Mouse (Mus musculus): ENCODE results near the gene Ddah1. TPM values are rescaled to one million over a fixed set of nuclear protein-coding genes. Genes with fewer than 3 reads are reported as not detected.

Ddah1 gene
- polyA plus RNA-seq, 1 experiment from 2014 or later, result 61.3 TPM

DNA sequence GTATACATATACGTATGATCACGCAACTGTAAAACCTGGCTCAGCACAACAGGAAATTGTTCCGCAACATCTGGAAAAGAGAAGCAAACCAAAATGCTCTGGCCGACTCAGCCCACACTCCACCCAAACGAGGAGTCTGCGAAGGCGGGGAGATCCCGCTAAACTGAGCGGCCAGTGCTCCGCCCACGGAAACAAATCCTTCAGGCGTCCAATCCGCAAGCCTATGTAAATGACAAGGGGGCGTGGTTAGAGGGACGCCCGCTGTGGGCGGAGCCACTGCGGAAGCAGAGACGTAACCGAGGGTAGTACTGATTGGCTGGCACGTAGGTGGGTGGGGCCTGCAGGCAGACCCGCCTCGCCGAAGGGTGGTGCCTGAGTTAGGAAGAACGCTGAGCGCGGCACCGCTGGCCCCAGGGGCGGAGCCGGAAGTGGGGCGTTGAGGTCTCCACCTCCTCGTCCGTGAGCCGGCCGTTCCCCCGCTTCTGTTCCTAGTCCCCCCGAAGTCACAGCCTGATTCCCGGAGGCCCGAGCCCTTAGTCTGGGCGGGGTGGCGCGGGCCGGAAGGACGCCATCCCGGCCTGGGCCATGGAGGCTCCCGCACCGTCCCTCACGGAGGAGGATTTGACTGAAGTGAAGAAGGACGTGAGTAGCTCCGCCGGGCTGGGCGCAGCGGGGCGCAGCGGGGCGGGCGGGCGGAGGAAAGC, 165.6 kb downstream of the Ddah1 start:
- Histone ChIP-seq H3K36me3 (0 out of 2 replicates have a peak, but pooled peaks cover 3% of the 10 kb centered on the region), H3K9me3 (no peaks in the 10 kb centered on the region), H3K4me1 (replicated peaks) (peaks cover 18% of the 10 kb centered on the region), H3K4me3 (replicated peaks) (peak overlapping the region; percentile 80), H3K9ac (replicated peaks) (peak overlapping the region; percentile 89), H3K27ac (peak overlapping the region; percentile 91), H3K4me2 (replicated peaks) (peak overlapping the region; percentile 82), H3K27me3 (no peaks in the 10 kb centered on the region)
- WGBS, result under 1% methylated on average over 58 of the region's 58 CpGs
- ATAC-seq, result peak; percentile 99

DNA sequence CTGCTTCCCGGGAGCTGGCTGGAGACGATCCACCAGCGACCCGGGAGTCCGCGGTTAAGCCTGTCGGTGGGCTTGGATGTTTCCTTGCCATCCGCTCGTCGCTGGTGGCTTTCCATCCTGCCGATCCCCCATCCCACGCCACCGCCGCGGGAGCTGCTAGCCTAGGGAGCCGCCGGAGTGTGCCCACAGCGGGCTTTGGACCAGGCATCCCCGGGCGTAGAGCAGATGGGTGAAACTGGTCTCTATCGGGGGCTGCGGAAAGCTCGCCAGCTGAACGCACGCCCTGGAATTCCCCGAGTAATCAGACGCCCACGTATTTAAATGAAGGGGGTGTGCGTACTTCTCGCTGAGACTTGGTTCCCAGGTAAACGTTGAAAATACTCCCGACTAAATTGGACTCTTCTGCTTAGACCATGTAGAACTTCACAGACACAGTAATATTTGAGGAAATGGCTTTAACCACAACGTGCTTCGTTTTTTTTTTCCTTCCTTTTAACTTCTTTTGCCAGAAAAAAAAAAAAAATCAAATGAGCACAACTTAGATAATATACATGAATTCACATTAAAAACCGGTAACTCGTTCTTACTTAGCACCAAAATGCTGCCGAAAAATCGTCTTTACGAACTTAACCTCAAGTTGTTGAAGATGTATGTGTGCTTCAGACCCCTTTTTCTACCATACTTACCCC, 166.3 kb downstream of the Ddah1 start:
- Histone ChIP-seq H3K4me2 (replicated peaks) (peak overlapping the region; percentile 82), H3K9me3 (no peaks in the 10 kb centered on the region), H3K4me3 (replicated peaks) (peak overlapping the region; percentile 80), H3K36me3 (0 out of 2 replicates have a peak, but pooled peaks cover 3% of the 10 kb centered on the region), H3K9ac (replicated peaks) (peak overlapping the region; percentile 89), H3K27me3 (no peaks in the 10 kb centered on the region), H3K27ac (peak overlapping the region; percentile 91), H3K4me1 (replicated peaks) (peaks cover 22% of the 10 kb centered on the region)
- 5% methylated on average over 39 of the region's 39 CpGs for WGBS
- peak; percentile 26; the same call in 1 of the 2 replicates for ATAC-seq

DNA sequence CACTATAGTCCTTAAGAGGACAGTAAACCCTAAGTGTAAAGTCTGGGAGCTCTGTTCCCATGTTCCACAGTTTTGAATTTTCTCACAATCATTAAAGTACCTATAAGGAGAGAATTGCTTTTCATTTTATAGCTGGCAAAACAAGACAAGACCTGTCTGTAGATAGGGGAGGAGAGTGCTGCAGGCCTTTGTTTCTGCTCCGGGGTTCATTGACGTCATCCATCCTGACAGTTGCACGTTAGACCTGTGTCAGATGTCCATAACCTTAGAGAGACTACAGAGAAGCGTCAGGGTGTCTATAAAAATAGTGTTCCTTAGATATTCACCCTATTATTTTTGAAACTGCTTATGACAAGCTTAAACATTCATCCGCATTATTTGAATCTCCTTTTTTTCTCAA, 167.0 kb downstream of the Ddah1 start:
- H3K9ac ChIP-seq (replicated peaks), result 0 out of 2 replicates have a peak overlapping the region, but pooled peaks have one; percentile 39
- peak overlapping the region; percentile 80 for H3K4me3 ChIP-seq (replicated peaks)
- WGBS, result 74% methylated on average over 5 of the region's 5 CpGs

DNA sequence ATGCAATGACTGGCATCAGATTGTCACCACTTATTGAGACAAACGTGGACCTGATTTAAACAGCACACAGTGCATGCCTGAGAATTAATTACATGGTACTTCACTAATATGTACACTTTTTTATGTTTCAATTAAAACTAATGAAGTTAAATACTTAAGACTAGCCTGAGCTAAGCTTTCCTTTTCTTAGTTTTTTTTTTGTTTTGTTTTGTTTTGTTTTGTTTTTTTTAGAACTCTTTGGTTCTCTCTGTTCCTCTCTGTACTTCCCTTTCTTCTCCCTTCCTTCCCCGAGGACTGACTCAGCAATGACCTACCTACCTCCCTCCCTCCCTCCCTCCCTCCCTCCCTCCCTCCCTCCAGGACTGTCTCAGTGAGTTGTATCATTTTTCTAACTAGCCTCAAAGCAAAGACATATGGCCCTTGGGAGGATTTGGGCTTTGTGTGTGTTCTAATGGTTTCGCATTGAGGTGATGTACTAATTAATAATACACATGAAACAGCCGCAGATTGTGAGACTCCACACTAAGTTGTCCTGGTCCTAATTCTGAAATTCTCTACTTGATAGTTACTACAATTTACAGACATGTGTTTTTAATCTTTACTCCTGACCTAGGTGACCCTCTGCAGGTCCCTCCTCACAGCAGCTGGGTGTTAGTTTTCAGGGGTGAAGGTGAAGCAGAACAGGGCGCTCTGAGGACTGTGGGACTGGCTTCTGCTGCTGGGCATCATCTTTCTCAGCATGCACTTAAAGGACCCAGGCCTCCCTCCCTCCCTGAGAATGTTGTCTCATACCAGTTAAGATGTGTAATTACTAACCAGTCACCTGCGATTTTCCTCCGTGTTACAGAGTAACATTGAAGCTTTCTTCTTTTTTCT, 171.3 kb downstream of the Ddah1 start:
- Histone ChIP-seq H3K4me1 (replicated peaks) (peaks cover 22% of the 10 kb centered on the region), H3K4me2 (replicated peaks) (no peak overlapping the region), H3K9me3 (no peaks in the 10 kb centered on the region), H3K4me3 (replicated peaks) (no peak overlapping the region), H3K27ac (no peak overlapping the region), H3K27me3 (no peaks in the 10 kb centered on the region), H3K9ac (replicated peaks) (no peak overlapping the region), H3K36me3 (peaks cover 33% of the 10 kb centered on the region)
- 75% methylated on average over 7 of the region's 7 CpGs for WGBS
- ATAC-seq, result no peak

More for the DNA sequence above, 167.0 kb downstream of the Ddah1 start:
- no peak for ATAC-seq
- Histone ChIP-seq H3K4me1 (replicated peaks) (peaks cover 22% of the 10 kb centered on the region), H3K36me3 (0 out of 2 replicates have a peak, but pooled peaks cover 4% of the 10 kb centered on the region), H3K4me2 (replicated peaks) (peak overlapping the region; percentile 82), H3K27me3 (no peaks in the 10 kb centered on the region), H3K9me3 (no peaks in the 10 kb centered on the region), H3K27ac (no peak overlapping the region)

DNA sequence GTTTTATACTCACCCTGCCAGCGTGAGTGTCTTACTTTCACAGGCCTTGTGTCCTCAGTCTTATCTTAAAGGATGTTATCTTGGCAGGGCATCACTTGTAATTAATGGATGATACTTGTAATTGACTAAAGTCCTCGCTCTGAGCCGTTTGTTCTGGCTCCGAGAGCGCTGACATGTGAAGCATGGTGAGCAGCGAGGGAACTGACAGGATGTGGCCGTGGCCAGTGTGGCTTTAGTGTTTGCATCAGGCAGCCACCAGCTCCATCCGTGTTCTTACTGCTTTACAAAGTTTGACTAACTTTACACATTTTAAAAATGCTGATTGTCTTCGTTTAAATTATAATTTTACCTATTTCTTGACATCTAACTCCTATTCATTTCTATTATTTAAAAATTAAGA, 175.4 kb downstream of the Ddah1 start:
- no peak overlapping the region for H3K4me2 ChIP-seq (replicated peaks)
- H3K27ac ChIP-seq, result no peak overlapping the region
- no peak for ATAC-seq
- no peaks in the 10 kb centered on the region for H3K9me3 ChIP-seq
- peaks cover 10% of the 10 kb centered on the region for H3K4me1 ChIP-seq (replicated peaks)
- no peaks in the 10 kb centered on the region for H3K27me3 ChIP-seq
- H3K36me3 ChIP-seq, result peaks cover 30% of the 10 kb centered on the region
- H3K9ac ChIP-seq (replicated peaks), result no peak overlapping the region
- WGBS, result 91% methylated on average over 9 of the region's 9 CpGs
- no peak overlapping the region for H3K4me3 ChIP-seq (replicated peaks)

DNA sequence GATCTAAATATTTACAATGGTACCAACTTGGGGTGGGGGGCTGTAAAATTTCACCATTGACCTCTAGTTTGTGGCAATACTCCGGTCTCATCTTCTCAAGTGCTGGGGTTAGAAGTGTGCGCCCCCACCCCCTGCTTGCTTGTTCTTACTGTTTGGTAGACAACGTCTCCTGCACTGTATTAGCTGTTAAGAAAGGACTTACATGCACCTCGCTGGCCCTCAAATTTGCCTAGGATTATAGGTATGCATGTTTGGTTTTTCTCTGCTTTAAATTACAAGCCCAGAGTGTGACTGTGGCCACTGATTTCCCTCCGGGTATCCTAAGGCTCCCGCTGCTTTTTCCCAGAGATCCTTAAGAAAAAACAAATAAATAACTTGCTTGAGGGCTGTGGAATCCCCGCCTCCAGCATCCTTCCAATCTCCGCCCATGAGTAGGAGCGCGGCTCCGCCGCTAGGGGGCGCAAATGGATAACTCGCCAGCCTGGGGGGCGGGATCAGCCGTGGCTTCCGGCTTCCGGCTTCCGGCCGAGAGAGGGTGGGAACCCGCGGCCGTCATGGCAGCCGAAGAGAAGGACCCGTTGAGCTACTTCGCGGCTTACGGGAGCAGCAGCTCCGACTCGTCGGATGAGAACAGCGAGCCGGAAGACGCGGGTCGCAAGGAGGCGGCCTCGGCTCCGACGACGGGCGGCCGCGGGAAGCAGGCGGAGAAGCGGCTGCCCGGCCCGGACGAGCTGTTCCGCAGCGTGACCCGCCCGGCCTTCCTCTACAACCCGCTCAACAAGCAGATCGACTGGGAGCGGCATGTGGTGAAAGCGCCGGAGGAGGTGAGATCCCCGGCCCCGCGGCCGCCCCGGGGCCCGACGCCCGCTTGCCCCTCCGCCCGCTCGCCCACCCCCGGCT, 179.3 kb downstream of the Ddah1 start, which contains the start of gene 2410004B18Rik:
2410004B18Rik (plus strand) TSS at position 510 of the 900 bp plus-strand sequence.
- 1% methylated on average over 53 of the region's 70 CpGs for WGBS
- Histone ChIP-seq H3K27ac (peak within 1 kb of the TSS; percentile 79), H3K9me3 (no peaks in the 10 kb centered on the region), H3K4me3 (replicated peaks) (peak within 1 kb of the TSS; percentile 97), H3K36me3 (peaks cover 30% of the 10 kb centered on the region), H3K4me2 (replicated peaks) (peak within 1 kb of the TSS; percentile 85), H3K4me1 (replicated peaks) (peaks cover 38% of the 10 kb centered on the region), H3K9ac (replicated peaks) (peak within 1 kb of the TSS; percentile 95), H3K27me3 (no peaks in the 10 kb centered on the region)
- ATAC-seq, result peak; percentile 94

DNA sequence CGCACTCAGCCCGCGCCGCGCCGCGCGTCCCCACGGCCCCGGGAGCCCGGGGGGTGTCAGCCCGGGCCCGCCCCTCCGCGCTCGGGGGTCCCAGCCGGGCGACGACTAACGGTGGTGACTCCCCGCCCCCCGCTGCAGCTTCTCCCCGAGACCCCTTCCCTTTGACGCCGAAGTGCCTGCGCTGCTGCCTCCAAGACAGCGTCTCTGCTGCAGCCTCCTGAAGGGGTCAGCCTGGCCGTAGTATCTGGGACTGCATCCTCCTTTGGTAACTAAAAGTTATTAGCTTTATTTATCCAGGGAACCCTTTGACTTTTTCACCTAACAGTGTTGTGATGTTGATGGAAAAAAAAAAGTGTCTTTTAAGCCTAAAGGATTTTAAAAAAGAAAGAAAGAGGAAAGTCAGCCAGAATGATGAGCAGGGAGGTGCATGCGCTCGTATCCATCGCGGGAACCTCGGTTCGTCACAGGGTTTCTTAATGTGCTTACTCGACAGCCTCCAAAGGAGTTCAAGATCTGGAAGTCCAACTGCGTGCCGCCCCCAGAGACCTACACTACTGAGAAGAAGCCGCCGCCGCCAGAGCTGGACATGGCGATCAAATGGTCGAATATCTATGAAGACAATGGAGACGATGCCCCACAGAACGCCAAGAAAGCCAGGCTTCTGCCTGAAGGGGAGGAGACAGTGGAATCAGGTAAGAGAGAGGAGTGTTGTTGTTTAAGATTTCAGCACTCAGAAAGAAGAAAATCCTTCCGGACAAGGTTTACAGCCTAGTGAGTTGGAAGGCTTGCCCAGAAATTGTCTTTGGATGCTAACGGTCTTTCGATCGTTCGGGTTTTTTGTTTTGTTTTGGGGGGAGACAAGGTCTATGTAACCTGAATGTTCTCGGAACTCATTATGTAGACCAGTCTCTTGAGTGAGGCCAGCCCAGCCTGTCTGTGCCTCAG, 180.2 kb downstream of the Ddah1 start:
- ATAC-seq, result peak; percentile 43
- H3K4me3 ChIP-seq (replicated peaks), result peak overlapping the region; percentile 97
- WGBS, result 22% methylated on average over 37 of the region's 50 CpGs

DNA sequence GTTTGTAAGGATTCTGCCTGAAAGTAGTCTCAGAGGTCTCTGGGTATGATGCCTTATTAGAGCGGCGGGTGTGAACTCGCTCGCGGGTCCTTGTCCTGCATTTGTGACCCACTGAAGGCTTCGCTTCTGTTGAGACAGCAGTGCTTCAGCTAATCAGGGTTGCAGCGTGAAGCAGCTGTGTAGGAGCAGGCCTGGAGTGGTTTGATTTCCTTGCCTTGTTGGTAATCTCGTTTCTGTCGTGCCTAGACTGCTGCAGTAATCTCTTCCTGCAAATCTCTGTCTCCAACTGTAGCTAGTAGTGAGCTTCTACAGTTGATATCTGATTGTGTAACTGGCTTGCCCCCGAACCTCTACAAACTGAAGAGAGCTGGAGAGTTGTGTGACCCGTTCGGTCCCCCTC, 180.9 kb downstream of the Ddah1 start:
- 86% methylated on average over 12 of the region's 12 CpGs for WGBS
- H3K4me3 ChIP-seq (replicated peaks), result peak overlapping the region; percentile 97
- peaks cover 39% of the 10 kb centered on the region for H3K4me1 ChIP-seq (replicated peaks)
- H3K9me3 ChIP-seq, result no peaks in the 10 kb centered on the region
- no peaks in the 10 kb centered on the region for H3K27me3 ChIP-seq
- no peak overlapping the region for H3K27ac ChIP-seq
- H3K4me2 ChIP-seq (replicated peaks), result peak overlapping the region; percentile 85
- ATAC-seq, result no peak
- peaks cover 33% of the 10 kb centered on the region for H3K36me3 ChIP-seq
- H3K9ac ChIP-seq (replicated peaks), result peak overlapping the region; percentile 40

More for the DNA sequence above, 180.2 kb downstream of the Ddah1 start:
- no peaks in the 10 kb centered on the region for H3K27me3 ChIP-seq
- peaks cover 30% of the 10 kb centered on the region for H3K36me3 ChIP-seq
- H3K4me2 ChIP-seq (replicated peaks), result peak overlapping the region; percentile 85
- H3K27ac ChIP-seq, result peak overlapping the region; percentile 79
- peaks cover 39% of the 10 kb centered on the region for H3K4me1 ChIP-seq (replicated peaks)
- H3K9me3 ChIP-seq, result no peaks in the 10 kb centered on the region
- peak overlapping the region; percentile 95 for H3K9ac ChIP-seq (replicated peaks)

DNA sequence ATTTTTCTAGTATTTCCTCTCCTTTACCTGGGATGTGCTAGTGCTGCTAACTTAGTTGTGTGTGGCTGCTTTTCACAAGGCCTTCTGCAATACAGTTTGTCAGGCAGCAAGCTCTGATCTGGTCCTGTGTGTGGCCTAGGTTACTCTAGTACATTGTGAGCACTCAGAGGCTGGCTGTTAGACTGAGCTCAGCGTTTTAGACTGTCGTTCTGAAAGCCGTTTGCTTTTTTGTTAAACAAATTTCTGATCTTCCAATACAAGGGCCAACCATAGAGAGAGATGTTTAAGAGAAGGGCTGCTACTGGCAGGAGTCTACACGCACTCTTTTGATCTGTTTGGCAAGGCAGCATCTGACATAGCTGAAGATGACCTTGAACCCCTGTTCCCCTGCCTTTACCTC, 181.5 kb downstream of the Ddah1 start:
- Histone ChIP-seq H3K9me3 (no peaks in the 10 kb centered on the region), H3K27me3 (no peaks in the 10 kb centered on the region), H3K27ac (no peak overlapping the region), H3K4me2 (replicated peaks) (0 out of 2 replicates have a peak overlapping the region, but pooled peaks have one; percentile 85), H3K4me1 (replicated peaks) (peaks cover 39% of the 10 kb centered on the region), H3K9ac (replicated peaks) (0 out of 2 replicates have a peak overlapping the region, but pooled peaks have one; percentile 40), H3K36me3 (peaks cover 39% of the 10 kb centered on the region), H3K4me3 (replicated peaks) (no peak overlapping the region)
- no peak for ATAC-seq
- WGBS, result 85% methylated on average over 4 of the region's 4 CpGs

DNA sequence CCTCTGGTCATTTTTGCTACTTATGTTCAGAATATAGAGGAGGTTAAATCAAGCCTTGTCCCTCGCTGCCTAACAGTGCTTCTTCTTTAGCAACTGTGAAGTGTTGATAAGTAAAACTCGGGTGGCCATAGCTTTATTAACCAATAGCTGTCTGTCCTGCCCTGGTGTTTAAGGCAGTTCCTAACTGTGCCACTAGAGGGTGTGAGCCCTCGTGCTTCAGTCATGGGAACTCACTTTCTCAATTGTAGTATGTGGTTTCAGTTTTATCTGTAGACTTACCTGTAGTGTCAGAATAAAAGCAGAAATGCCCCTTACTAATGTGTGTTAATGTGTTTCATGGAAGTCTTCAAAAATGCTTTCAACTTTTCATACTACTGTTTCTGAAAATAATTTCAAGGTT, 183.5 kb downstream of the Ddah1 start:
- no peaks in the 10 kb centered on the region for H3K9me3 ChIP-seq
- no peaks in the 10 kb centered on the region for H3K27me3 ChIP-seq
- no peak overlapping the region for H3K4me3 ChIP-seq (replicated peaks)
- H3K4me2 ChIP-seq (replicated peaks), result no peak overlapping the region
- H3K27ac ChIP-seq, result no peak overlapping the region
- peaks cover 49% of the 10 kb centered on the region for H3K36me3 ChIP-seq
- no peak overlapping the region for H3K9ac ChIP-seq (replicated peaks)
- no peak for ATAC-seq
- 17% methylated on average over 3 of the region's 3 CpGs for WGBS
- H3K4me1 ChIP-seq (replicated peaks), result peaks cover 39% of the 10 kb centered on the region

Data from midbrain, embryonic 13.5 days (tissue).